Mouse (Mus musculus): ENCODE data around the gene Vmn1r107.
"Not testable (repeated sequence)": the region's sequence is repeated elsewhere in the genome, so short reads cannot be mapped to it uniquely, and the experiment has no call there.

Vmn1r107 gene

GRCm38 (mm10) chr7:20668618-20669017, at the start of gene Vmn1r107:
TSS of gene Vmn1r107 (plus strand) at chr7:20668918.
- DNase-seq (ENCODE audit: low spot score), result not testable (repeated sequence)

- DNase-seq (ENCODE audit: low spot score), result not testable (repeated sequence)
Observed at GRCm38 (mm10) chr7:20703116-20703515, 34.4 kb downstream of the Vmn1r107 start, which contains the start of gene Vmn1r111. TSS of gene Vmn1r111 (minus strand) at chr7:20703216.
